Mouse (Mus musculus) hindbrain, embryonic 14.5 days (tissue): ENCODE measurements at regions not wholly inside any gene's neighbourhood (a gene's known extent, or its start where the extent isn't known, plus 50 kb on each side); places are given as distances from the start of the nearest gene placed in this dataset.
"Not testable (repeated sequence)": the region's sequence is repeated elsewhere in the genome, so short reads cannot be mapped to it uniquely, and the experiment has no call there.

Experiments
- ATAC-seq: fragments of 200-750 bp; cut with Nextera tagmentation; 2 replicates; pipeline ENCODE4 v1.8.0; 2017; ENCODE audit warnings: moderate number of reproducible peaks, mild to moderate bottlenecking, moderate TSS enrichment, moderate library complexity; ENCODE audit not compliant: low FRiP score
- DNase-seq: peaks from one replicate; pipeline ENCODE4 v3.0.0-alpha.2; 2015; ENCODE audit warnings: low spot score
- H3K27ac ChIP-seq: fragments of 300-500 bp; sonication (generic); 2 replicates; pipeline ENCODE4 v1.5.1; 2014; ENCODE audit warnings: mild to moderate bottlenecking, moderate library complexity
- H3K27me3 ChIP-seq: fragments of 300-500 bp; sonication (generic); 2 replicates; pipeline ENCODE4 v1.6.1; 2014; ENCODE audit warnings: mild to moderate bottlenecking, low read length, mixed read lengths; ENCODE audit not compliant: control insufficient read depth, insufficient read depth
- H3K36me3 ChIP-seq: fragments of 300-500 bp; sonication (generic); replicated peaks from 2 replicates; pipeline ENCODE4 v1.6.1; 2014; ENCODE audit not compliant: control insufficient read depth, insufficient read depth
- H3K4me1 ChIP-seq: fragments of 300-500 bp; sonication (generic); replicated peaks from 2 replicates; pipeline ENCODE4 v1.6.1; 2014; ENCODE audit warnings: antibody characterized with exemption, low read length, mixed read lengths; ENCODE audit not compliant: control insufficient read depth, insufficient read depth
- H3K4me2 ChIP-seq: fragments of 300-500 bp; sonication (generic); replicated peaks from 2 replicates; pipeline ENCODE4 v1.6.1; 2014; ENCODE audit warnings: mild to moderate bottlenecking, moderate library complexity
- H3K4me3 ChIP-seq: fragments of 300-500 bp; sonication (generic); replicated peaks from 2 replicates; pipeline ENCODE4 v1.5.1; 2014; ENCODE audit warnings: mild to moderate bottlenecking, low read length
- H3K9ac ChIP-seq: fragments of 300-500 bp; sonication (generic); 2 replicates; pipeline ENCODE4 v1.6.1; 2014
- H3K9me3 ChIP-seq: fragments of 300-500 bp; sonication (generic); 2 replicates; pipeline ENCODE4 v1.6.1; 2016; ENCODE audit warnings: low read length; ENCODE audit not compliant: control insufficient read depth
- WGBS: fragments of 180-500 bp; shearing (Covaris S2); extraction: QIAGEN DNeasy Blood & Tissue Kit; methylation state at CpG from one replicate; pipeline ENCODE4 v1.1.7; 2014; 5-methylcytosine and 5-hydroxymethylcytosine counted together

DNA sequence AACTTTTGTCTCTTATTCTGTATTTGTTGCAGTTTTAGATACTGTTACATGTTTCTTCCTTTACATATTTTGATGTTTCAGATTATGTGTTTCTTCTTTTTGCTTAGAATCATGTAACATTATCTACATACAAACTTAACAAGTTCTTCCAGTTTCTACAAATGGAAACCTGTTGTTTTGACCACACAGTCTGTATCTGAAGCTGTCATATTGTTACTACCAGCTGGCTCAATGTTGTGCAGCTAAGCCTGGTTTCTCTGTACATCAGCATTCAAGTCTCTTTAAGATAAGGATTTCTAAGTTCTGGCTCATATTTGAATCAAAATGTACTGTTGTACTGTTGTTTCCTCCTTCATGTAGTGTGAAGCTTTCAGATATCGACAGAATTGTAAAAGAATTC is 65.4 kb upstream of the Vps41 start:
- Histone ChIP-seq H3K27me3 (no peaks in the 10 kb centered on the region), H3K9ac (no peak overlapping the region), H3K9me3 (no peaks in the 10 kb centered on the region), H3K36me3 (no peaks in the 10 kb centered on the region), H3K27ac (no peak overlapping the region), H3K4me1 (no peaks in the 10 kb centered on the region), H3K4me3 (no peak overlapping the region), H3K4me2 (no peak overlapping the region)
- peak; percentile 5 for DNase-seq
- WGBS = 79% methylated on average over 1 of the region's 1 CpGs
- ATAC-seq = no peak

DNA sequence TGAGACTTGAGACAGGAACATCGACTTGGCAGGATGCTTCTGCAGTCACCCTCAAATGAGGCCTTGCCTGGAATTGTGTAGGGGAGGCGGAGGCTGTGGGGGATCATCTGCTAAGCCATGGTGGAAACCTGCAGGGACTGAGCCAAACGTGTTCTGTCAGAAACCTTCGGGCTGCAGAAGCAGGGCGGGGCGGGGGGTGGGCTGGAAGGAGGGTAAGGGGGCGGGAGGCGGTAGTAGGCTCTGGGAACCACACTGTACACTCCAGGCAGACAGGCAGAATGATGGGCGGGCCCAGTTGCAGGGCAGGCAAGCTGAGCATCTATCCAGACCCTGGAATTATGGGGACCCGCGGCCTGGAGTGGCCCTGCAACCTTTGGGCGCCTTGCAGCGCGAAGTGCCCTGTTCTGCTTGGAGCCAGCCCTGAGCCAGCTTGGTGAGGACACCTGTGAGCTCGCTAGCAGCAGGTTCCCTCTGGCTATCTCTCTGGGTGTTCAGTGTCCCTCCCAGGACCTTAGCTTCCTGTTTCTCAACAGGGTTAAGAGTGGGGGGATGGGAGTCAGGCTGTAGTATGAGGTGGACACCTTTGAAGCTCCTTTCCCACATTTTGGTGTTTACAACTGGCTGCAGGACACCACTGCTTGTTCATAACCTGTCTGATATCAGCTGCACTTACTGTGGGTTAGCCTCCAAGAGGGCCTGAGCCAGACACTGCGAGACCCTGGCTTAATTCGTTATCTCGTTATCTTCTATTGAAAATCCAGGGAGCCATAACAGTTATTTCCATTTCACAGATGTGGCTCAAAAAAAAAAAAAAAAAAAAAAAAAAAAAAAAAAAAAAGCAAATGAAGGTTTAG is 102.1 kb upstream of the Vps41 start:
- ATAC-seq = peak; percentile 79
- H3K4me1 ChIP-seq = no peaks in the 10 kb centered on the region
- DNase-seq = no peak
- no peaks in the 10 kb centered on the region for H3K27me3 ChIP-seq
- no peak overlapping the region for H3K27ac ChIP-seq
- no peaks in the 10 kb centered on the region for H3K9me3 ChIP-seq
- no peak overlapping the region for H3K4me3 ChIP-seq
- no peaks in the 10 kb centered on the region for H3K36me3 ChIP-seq
- H3K4me2 ChIP-seq = peak overlapping the region; percentile 24; the same call in 1 of the 2 replicates
- no peak overlapping the region for H3K9ac ChIP-seq
- WGBS = 25% methylated on average over 18 of the region's 18 CpGs

DNA sequence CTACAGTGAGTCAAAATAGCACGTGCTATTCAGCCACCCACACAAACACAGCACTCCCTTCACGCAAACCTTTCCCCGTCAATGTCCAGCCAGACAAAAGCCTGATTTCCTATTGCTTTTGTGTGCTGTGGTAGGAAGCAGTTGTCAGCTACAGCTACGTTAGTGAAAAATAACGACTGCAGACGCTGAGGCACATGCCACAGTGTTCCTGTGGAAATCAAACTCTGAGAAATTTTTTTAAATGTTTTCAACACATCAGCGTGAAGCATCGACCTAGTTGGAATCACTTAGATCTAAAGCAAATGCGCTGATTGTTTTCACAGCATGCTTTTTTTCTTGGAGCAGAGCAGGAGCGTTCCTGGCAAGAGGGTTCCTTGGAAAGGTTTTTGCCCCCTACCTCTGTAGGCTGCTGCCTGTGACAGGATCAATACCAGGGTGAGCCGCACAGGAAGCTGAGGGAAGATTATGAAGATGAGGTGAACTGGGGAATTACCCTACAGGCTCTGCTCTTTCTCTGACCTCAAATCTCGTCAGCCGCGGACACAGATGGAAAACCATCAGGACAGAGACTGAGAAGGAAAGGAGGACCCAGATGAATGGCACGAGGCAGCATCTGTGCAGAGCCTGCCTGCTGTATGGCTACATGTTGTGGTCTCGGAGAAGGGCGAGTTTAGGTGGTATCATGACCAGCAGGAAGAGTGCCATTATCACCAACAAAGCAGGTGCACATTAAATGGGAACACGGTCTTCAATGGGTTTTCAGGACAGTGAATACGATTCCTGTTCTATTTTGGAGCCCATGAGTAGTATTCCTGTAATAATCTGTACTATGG is 136.2 kb upstream of the Vps41 start:
- H3K4me2 ChIP-seq = peak overlapping the region; percentile 21; the same call in 1 of the 2 replicates
- no peaks in the 10 kb centered on the region for H3K4me1 ChIP-seq
- ATAC-seq = no peak
- no peak overlapping the region for H3K9ac ChIP-seq
- H3K27me3 ChIP-seq = no peaks in the 10 kb centered on the region
- H3K9me3 ChIP-seq = no peaks in the 10 kb centered on the region
- H3K4me3 ChIP-seq = no peak overlapping the region
- DNase-seq = no peak
- H3K36me3 ChIP-seq = no peaks in the 10 kb centered on the region
- H3K27ac ChIP-seq = no peak overlapping the region
- 30% methylated on average over 19 of the region's 19 CpGs for WGBS

DNA sequence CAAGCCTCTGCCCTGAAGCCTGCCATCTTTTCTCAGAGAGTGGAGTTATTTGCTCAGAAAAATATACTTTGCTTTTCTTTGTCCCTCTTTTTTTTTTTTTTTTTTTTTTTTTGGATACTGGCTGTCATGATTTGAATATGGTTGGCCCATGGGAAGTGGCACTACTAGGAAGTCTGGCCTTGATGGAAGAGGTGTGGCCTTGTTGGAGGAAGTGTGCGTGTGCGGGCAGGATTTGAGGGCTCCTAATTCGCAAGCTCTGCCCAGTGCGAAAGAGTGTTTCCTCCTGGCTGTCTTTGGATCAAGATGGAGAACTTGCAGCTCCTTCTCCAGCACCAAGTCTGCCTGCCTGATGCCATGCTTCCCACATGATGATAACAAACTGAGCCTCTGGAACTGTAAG is 141.1 kb upstream of the Vps41 start:
- Histone ChIP-seq H3K4me1 (no peaks in the 10 kb centered on the region), H3K9me3 (no peaks in the 10 kb centered on the region), H3K4me2 (no peak overlapping the region), H3K27ac (no peak overlapping the region), H3K9ac (no peak overlapping the region), H3K4me3 (no peak overlapping the region), H3K36me3 (no peaks in the 10 kb centered on the region), H3K27me3 (no peaks in the 10 kb centered on the region)
- no peak for ATAC-seq
- no peak for DNase-seq
- WGBS = 57% methylated on average over 4 of the region's 4 CpGs

DNA sequence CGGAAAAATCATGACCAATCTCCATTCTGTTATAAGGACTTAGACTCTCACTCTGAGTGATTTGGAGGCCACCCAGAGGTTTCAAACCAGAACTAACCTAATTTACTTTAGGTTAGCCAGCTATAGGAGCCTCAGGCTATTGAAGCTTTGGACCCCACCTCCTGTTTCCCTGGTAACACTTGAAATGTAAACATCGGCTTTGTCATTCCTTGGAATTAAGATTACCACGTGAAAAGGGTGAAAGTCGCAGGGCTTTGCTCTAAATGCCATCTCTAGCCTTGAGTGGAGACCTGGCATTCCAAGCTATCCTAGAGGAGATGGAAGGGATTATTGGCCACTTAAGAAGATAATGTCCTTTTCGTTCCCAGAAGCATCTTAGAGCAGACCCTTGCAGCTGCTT is 141.5 kb upstream of the Vps41 start:
- 5% methylated on average over 5 of the region's 5 CpGs for WGBS
- H3K4me1 ChIP-seq = no peaks in the 10 kb centered on the region
- no peak overlapping the region for H3K4me2 ChIP-seq
- no peak overlapping the region for H3K27ac ChIP-seq
- ATAC-seq (no peak), DNase-seq (no peak)
- H3K9ac ChIP-seq = no peak overlapping the region
- H3K36me3 ChIP-seq = no peaks in the 10 kb centered on the region
- no peak overlapping the region for H3K4me3 ChIP-seq
- no peaks in the 10 kb centered on the region for H3K27me3 ChIP-seq
- H3K9me3 ChIP-seq = no peaks in the 10 kb centered on the region

DNA sequence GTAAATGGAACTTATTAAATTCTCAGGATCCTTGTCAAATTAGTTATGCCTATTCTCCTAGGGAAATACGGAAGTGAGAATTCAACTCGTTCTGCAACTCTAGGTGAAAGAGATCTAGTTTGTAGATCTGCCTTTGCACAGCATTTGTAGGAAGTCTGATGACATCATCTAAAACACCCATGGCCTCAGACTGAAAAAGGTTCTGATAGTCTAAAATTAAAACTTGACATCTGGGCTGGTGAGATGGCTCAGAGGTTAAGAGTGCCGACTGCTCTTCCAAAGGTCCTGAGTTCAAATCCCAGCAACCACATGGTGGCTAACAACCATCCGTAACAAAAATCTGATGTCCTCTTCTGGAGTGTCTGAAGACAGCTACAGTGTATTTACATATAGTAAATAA is 144.5 kb upstream of the Pou6f2 start:
- not testable (repeated sequence) for H3K4me3 ChIP-seq, ATAC-seq

DNA sequence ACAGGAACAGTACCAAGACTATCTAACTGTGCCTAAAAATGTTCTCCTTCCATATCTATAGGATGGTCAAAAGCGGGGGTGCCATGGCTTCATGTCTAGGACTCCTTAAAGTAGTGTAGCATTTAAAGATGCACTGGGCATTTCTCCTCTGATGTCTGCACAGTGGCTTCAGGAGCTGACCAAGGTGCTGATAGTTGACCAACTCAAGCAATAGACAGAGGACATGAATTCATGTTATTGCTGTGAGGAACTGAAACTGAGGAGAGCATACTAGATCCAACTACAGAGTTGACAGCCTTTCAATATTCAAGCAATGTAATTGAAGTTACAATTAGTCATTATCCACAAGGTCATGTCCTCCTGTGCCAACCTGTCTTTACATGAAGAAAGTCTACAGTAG is 133.0 kb upstream of the Pou6f2 start:
- 44% methylated on average over 1 of the region's 1 CpGs for WGBS
- Histone ChIP-seq H3K27me3 (no peaks in the 10 kb centered on the region), H3K4me3 (no peak overlapping the region), H3K27ac (no peak overlapping the region), H3K36me3 (no peaks in the 10 kb centered on the region), H3K9me3 (no peaks in the 10 kb centered on the region), H3K4me1 (no peaks in the 10 kb centered on the region), H3K4me2 (no peak overlapping the region), H3K9ac (no peak overlapping the region)
- DNase-seq (no peak), ATAC-seq (no peak)

More for the DNA sequence above, 144.5 kb upstream of the Pou6f2 start:
- not testable (repeated sequence) for H3K27ac ChIP-seq, DNase-seq, H3K9me3 ChIP-seq, H3K9ac ChIP-seq, H3K4me1 ChIP-seq, H3K4me2 ChIP-seq, H3K36me3 ChIP-seq, H3K27me3 ChIP-seq
- WGBS = 88% methylated on average over 4 of the region's 4 CpGs

DNA sequence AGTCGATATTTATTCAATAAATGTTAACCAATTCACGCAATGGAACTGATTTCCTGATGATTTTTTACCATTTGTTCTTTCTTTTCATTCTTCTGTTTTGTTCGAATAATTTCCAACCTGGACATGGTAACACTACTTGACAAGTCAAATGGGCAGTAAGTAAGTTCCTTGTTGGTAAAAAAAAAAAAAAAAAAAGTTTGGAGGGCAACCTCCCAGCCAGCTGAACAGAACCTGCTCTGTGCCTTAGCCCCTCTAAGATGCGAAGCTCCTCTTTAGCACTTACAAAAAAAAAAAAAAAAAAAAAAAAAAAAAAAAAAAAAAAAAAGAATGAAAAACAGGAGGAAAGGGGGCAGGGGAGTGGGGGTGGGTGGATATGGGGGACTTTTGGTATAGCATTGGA is 100.7 kb upstream of the Pou6f2 start:
- peak overlapping the region; percentile 46 for H3K4me2 ChIP-seq
- DNase-seq = no peak
- no peak overlapping the region for H3K27ac ChIP-seq
- H3K4me3 ChIP-seq = peak overlapping the region; percentile 11
- 9% methylated on average over 4 of the region's 4 CpGs for WGBS
- ATAC-seq = no peak
- no peaks in the 10 kb centered on the region for H3K36me3 ChIP-seq
- H3K27me3 ChIP-seq = no peaks in the 10 kb centered on the region
- peaks cover 6% of the 10 kb centered on the region; the same call in 1 of the 2 replicates for H3K4me1 ChIP-seq
- H3K9ac ChIP-seq = no peak overlapping the region
- no peaks in the 10 kb centered on the region for H3K9me3 ChIP-seq

DNA sequence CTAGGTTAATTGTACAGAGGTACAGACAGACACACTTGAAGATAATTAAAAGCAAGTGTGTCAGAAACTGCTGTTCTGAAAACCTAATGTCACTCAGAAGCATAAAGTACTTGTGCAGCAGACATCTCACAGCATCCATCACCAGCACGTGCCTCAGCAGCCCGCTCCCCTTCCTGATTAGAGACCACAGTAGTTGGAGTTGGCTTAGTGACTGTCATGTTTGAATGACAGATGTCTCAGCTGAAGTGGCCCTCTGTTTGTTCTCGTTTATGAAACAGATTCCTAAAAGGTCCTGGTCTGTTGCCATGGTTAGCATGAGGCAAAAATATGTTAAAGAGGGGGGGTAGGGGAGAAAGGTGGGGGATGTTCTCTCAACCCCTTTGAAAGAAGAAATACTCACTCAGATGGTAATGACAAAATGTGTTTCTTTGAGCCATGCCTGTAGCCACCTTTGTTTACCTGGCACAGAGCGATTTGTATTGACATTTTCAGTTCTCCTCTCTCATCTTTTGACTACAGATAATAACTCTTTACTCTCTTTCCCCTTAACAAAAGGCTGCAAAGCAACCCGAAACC is 100.2 kb upstream of the Pou6f2 start:
- peak overlapping the region; percentile 46 for H3K4me2 ChIP-seq
- H3K36me3 ChIP-seq = no peaks in the 10 kb centered on the region
- no peaks in the 10 kb centered on the region for H3K27me3 ChIP-seq
- H3K9ac ChIP-seq = no peak overlapping the region
- H3K4me1 ChIP-seq = peaks cover 6% of the 10 kb centered on the region; the same call in 1 of the 2 replicates
- WGBS = 5% methylated on average over 5 of the region's 5 CpGs
- peak; percentile 27; the same call in 1 of the 2 replicates for ATAC-seq
- H3K27ac ChIP-seq = no peak overlapping the region
- peak overlapping the region; percentile 11 for H3K4me3 ChIP-seq
- no peak for DNase-seq
- no peaks in the 10 kb centered on the region for H3K9me3 ChIP-seq
